Mouse (Mus musculus): ENCODE data around the gene Zdhhc7. TPM values are rescaled to one million over a fixed set of nuclear protein-coding genes. Genes with fewer than 3 reads are reported as not detected.

Zdhhc7 gene
- total and polyA plus RNA-seq, 3 experiments: 18.3 to 26.3 (median 23.7) TPM

GRCm38 (mm10) chr8:120096486-120096885 is 4.8 kb downstream of the Zdhhc7 start:
- peaks cover 15 to 62% of the 10 kb centered on the region in 2 experiments for H3K36me3 ChIP-seq (replicated peaks in 1 of 2; ENCODE audit: control insufficient read depth in 1 of 2, insufficient read depth in 1 of 2, low read length in 1 of 2)
- DNase-seq (ENCODE audit: extremely low read depth): no peak
- peaks cover 0 to 17% of the 10 kb centered on the region in 2 experiments; a peak in 2 of 4 replicates for H3K4me1 ChIP-seq (ENCODE audit: control insufficient read depth in 1 of 2, insufficient read depth in 2 of 2)
- TF ChIP-seq EP300 (IDR thresholded peaks at IDR 0.05; ENCODE audit: low read length) (no peak), POLR2A (IDR thresholded peaks at IDR 0.05; ENCODE audit: low read depth, low read length) (no peak), JUN (IDR thresholded peaks at IDR 0.05; ENCODE audit: insufficient read depth, low read depth, low read length) (no peak), ETS1 (conservative IDR thresholded peaks at IDR 0.05; ENCODE audit: low read depth, low read length) (no peak), ZMIZ1 (IDR thresholded peaks at IDR 0.05; ENCODE audit: low read depth, low read length) (no peak), E2F4 (IDR thresholded peaks at IDR 0.05; ENCODE audit: insufficient replicate concordance, low read depth, low read length) (no peak), ELF1 (IDR thresholded peaks at IDR 0.05; ENCODE audit: low read depth, low read length) (no peak), BHLHE40 (IDR thresholded peaks at IDR 0.05; ENCODE audit: low read depth, low read length) (no peak), MAFK (IDR thresholded peaks at IDR 0.05; ENCODE audit: insufficient replicate concordance, low read length) (no peak), HCFC1 (IDR thresholded peaks at IDR 0.05; ENCODE audit: low read depth, low read length) (no peak), MAX (IDR thresholded peaks at IDR 0.05; ENCODE audit: low read length) (no peak), CHD2 (IDR thresholded peaks at IDR 0.05; ENCODE audit: low read length) (no peak)
- no peaks in the 10 kb centered on the region for H3K9me3 ChIP-seq (replicated peaks; ENCODE audit: low read length)
- H3K27ac ChIP-seq (ENCODE audit: insufficient read depth, low read depth): no peak overlapping the region
- H3K9ac ChIP-seq (ENCODE audit: insufficient read depth, low read depth): no peak overlapping the region
- in situ Hi-C loops (cut with MboI; ENCODE audit: low pct_ligation_motif_present, low pct_unique_long_range_greater_than_20kb, low sequenced_read_pairs): no loop called here
- no peak overlapping the region for H3K4me2 ChIP-seq (ENCODE audit: insufficient read depth, low read depth, poor library complexity, severe bottlenecking)
- no peaks in the 10 kb centered on the region for H3K27me3 ChIP-seq (replicated peaks)
- no peak overlapping the region for H3K4me3 ChIP-seq (replicated peaks in 1 of 3; ENCODE audit: low read depth in 2 of 3, low read length in 2 of 3, poor library complexity in 1 of 3)
- dilution Hi-C loops (cut with MboI; ENCODE audit: extremely low pct_ligation_motif_present, extremely low pct_unique_long_range_greater_than_20kb, low sequenced_read_pairs): no loop called here
- H3K79me2 ChIP-seq (replicated peaks; ENCODE audit: control insufficient read depth, extremely low read depth, insufficient read depth, poor library complexity, severe bottlenecking): peaks cover 6% of the 10 kb centered on the region; the same call in 1 of the 2 replicates

GRCm38 (mm10) chr8:120094801-120095200 is 6.5 kb downstream of the Zdhhc7 start:
- Histone ChIP-seq H3K9me3 (replicated peaks; ENCODE audit: low read length) (no peaks in the 10 kb centered on the region), H3K9ac (ENCODE audit: insufficient read depth, low read depth) (no peak overlapping the region), H3K4me1 (ENCODE audit: control insufficient read depth in 1 of 2, insufficient read depth in 2 of 2) (peaks cover 0 to 10% of the 10 kb centered on the region in 2 experiments; a peak in 1 of 4 replicates), H3K79me2 (replicated peaks; ENCODE audit: control insufficient read depth, extremely low read depth, insufficient read depth, poor library complexity, severe bottlenecking) (peaks cover 4% of the 10 kb centered on the region; the same call in 1 of the 2 replicates), H3K4me2 (ENCODE audit: insufficient read depth, low read depth, poor library complexity, severe bottlenecking) (no peak overlapping the region), H3K36me3 (replicated peaks in 1 of 2; ENCODE audit: control insufficient read depth in 1 of 2, insufficient read depth in 1 of 2, low read length in 1 of 2) (peaks cover 30 to 77% of the 10 kb centered on the region in 2 experiments), H3K27ac (ENCODE audit: insufficient read depth, low read depth) (no peak overlapping the region), H3K4me3 (replicated peaks in 1 of 3; ENCODE audit: low read depth in 2 of 3, low read length in 2 of 3, poor library complexity in 1 of 3) (no peak overlapping the region), H3K27me3 (replicated peaks) (no peaks in the 10 kb centered on the region)
- TF ChIP-seq JUND (conservative IDR thresholded peaks at IDR 0.05; ENCODE audit: low read depth, low read length): no peak
- TF ChIP-seq GABPA (IDR thresholded peaks at IDR 0.05; ENCODE audit: insufficient replicate concordance, low read depth, low read length): no peak
- TF ChIP-seq HCFC1 (IDR thresholded peaks at IDR 0.05; ENCODE audit: low read depth, low read length): no peak
- no peak for TF ChIP-seq MAZ (IDR thresholded peaks at IDR 0.05; ENCODE audit: low read depth, low read length)
- TF ChIP-seq MAX (IDR thresholded peaks at IDR 0.05; ENCODE audit: low read length): no peak
- no peak for TF ChIP-seq CTCF (conservative IDR thresholded peaks at IDR 0.05 in 1 of 2, IDR thresholded peaks at IDR 0.05 in 1 of 2; ENCODE audit: low read depth in 2 of 2, low read length in 2 of 2)
- no peak for TF ChIP-seq POLR2AphosphoS2 (IDR thresholded peaks at IDR 0.05; ENCODE audit: low read depth, low read length)
- no peak for TF ChIP-seq RAD21 (IDR thresholded peaks at IDR 0.05; ENCODE audit: low read depth, low read length)
- no peak for TF ChIP-seq SIN3A (IDR thresholded peaks at IDR 0.05; ENCODE audit: low read length)
- no peak for TF ChIP-seq POLR2A (IDR thresholded peaks at IDR 0.05; ENCODE audit: low read depth, low read length)
- TF ChIP-seq IRF4 (IDR thresholded peaks at IDR 0.05; ENCODE audit: low read depth, low read length): no peak
- TF ChIP-seq KAT2A (IDR thresholded peaks at IDR 0.05; ENCODE audit: insufficient replicate concordance, low read length): no peak
- no peak for TF ChIP-seq CHD1 (IDR thresholded peaks at IDR 0.05; ENCODE audit: low read depth, low read length)
- TF ChIP-seq ETS1 (conservative IDR thresholded peaks at IDR 0.05; ENCODE audit: low read depth, low read length): no peak
- no peak for TF ChIP-seq SMC3 (IDR thresholded peaks at IDR 0.05; ENCODE audit: low read depth, low read length)
- TF ChIP-seq MXI1 (IDR thresholded peaks at IDR 0.05; ENCODE audit: low read depth, low read length): no peak
- TF ChIP-seq BHLHE40 (IDR thresholded peaks at IDR 0.05; ENCODE audit: low read depth, low read length): no peak
- TF ChIP-seq USF1 (IDR thresholded peaks at IDR 0.05; ENCODE audit: low read depth, low read length): no peak
- no peak for TF ChIP-seq ZNF384 (IDR thresholded peaks at IDR 0.05; ENCODE audit: low read depth, low read length)
- no peak for DNase-seq (ENCODE audit: extremely low read depth)
- dilution Hi-C loops (cut with MboI; ENCODE audit: extremely low pct_ligation_motif_present, extremely low pct_unique_long_range_greater_than_20kb, low sequenced_read_pairs): no loop called here
- in situ Hi-C loops (cut with MboI; ENCODE audit: low pct_ligation_motif_present, low pct_unique_long_range_greater_than_20kb, low sequenced_read_pairs): no loop called here

All from CH12.LX (cell line).